Mouse (Mus musculus): ENCODE measurements around the gene Adamts3. TPM values are rescaled to one million over a fixed set of nuclear protein-coding genes. Genes with fewer than 3 reads are reported as not detected.

Gene Adamts3
- total and polyA plus RNA-seq, 3 experiments, result 11.4 to 15.7 TPM; not detected in 1

- Histone ChIP-seq H3K36me3 (ENCODE audit: control insufficient read depth in 1 of 2, insufficient read depth in 2 of 2, low read length in 2 of 2) (no peaks in the 10 kb centered on the region; a peak in 1 of 4 replicates), H3K27ac (ENCODE audit: control insufficient read depth, low read depth, low read length) (no peak overlapping the region), H3K4me3 (ENCODE audit: control insufficient read depth in 1 of 2, insufficient read depth in 1 of 2, low read depth in 2 of 2, low read length in 2 of 2) (no peak overlapping the region), H3K9ac (ENCODE audit: control insufficient read depth, low read depth, low read length, poor library complexity, severe bottlenecking) (no peak overlapping the region), H3K4me1 (ENCODE audit: control insufficient read depth in 1 of 2, insufficient read depth in 2 of 2, low read length in 2 of 2) (no peaks in the 10 kb centered on the region), H3K9me3 (replicated peaks; ENCODE audit: insufficient read depth, low read length) (no peaks in the 10 kb centered on the region), H3K79me2 (ENCODE audit: control insufficient read depth, insufficient read depth, low read length, poor library complexity) (no peaks in the 10 kb centered on the region), H3K27me3 (ENCODE audit: control insufficient read depth in 1 of 2, insufficient read depth in 2 of 2, low read length in 2 of 2) (no peaks in the 10 kb centered on the region)
- no peak for DNase-seq (ENCODE audit: low read depth, low spot score)
- TF ChIP-seq POLR2AphosphoS2 (IDR thresholded peaks at IDR 0.05; ENCODE audit: low read length) (no peak), JUND (IDR thresholded peaks at IDR 0.05; ENCODE audit: low read depth, low read length) (no peak), SMC3 (IDR thresholded peaks at IDR 0.05; ENCODE audit: low read depth, low read length) (no peak), MEF2A (IDR thresholded peaks at IDR 0.05; ENCODE audit: extremely low read depth, insufficient replicate concordance, low read depth, low read length, poor library complexity, severe bottlenecking) (no peak), NRF1 (IDR thresholded peaks at IDR 0.05; ENCODE audit: insufficient read depth, low read depth, low read length, poor library complexity, severe bottlenecking) (no peak), SIN3A (IDR thresholded peaks at IDR 0.05; ENCODE audit: low read length) (no peak), UBTF (IDR thresholded peaks at IDR 0.05; ENCODE audit: borderline replicate concordance, insufficient read depth, low read depth, low read length) (no peak), CTCF (IDR thresholded peaks at IDR 0.05 in 2 of 3, conservative IDR thresholded peaks at IDR 0.05 in 1 of 3; ENCODE audit: control insufficient read depth in 1 of 3, insufficient read depth in 1 of 3, low read depth in 2 of 3, low read length in 3 of 3, poor library complexity in 1 of 3, severe bottlenecking in 1 of 3) (no peak), ETS1 (IDR thresholded peaks at IDR 0.05; ENCODE audit: low read depth, low read length) (no peak), E2F4 (IDR thresholded peaks at IDR 0.05; ENCODE audit: borderline replicate concordance, low read depth, low read length) (no peak), GATA1 (IDR thresholded peaks at IDR 0.05; ENCODE audit: low read depth, low read length) (no peak)
Observed at GRCm38 (mm10) chr5:89701241-89702007, 181.7 kb downstream of the Adamts3 start.

- no peaks in the 10 kb centered on the region for H3K27me3 ChIP-seq (ENCODE audit: control insufficient read depth in 1 of 2, insufficient read depth in 2 of 2, low read length in 2 of 2)
- H3K4me3 ChIP-seq (ENCODE audit: control insufficient read depth in 1 of 2, insufficient read depth in 1 of 2, low read depth in 2 of 2, low read length in 2 of 2), result no peak overlapping the region
- H3K36me3 ChIP-seq (ENCODE audit: control insufficient read depth in 1 of 2, insufficient read depth in 2 of 2, low read length in 2 of 2), result no peaks in the 10 kb centered on the region
- no peaks in the 10 kb centered on the region for H3K4me1 ChIP-seq (ENCODE audit: control insufficient read depth in 1 of 2, insufficient read depth in 2 of 2, low read length in 2 of 2)
- TF ChIP-seq TCF12 (IDR thresholded peaks at IDR 0.05; ENCODE audit: low read depth, low read length) (no peak), RAD21 (IDR thresholded peaks at IDR 0.05; ENCODE audit: low read depth, low read length) (no peak), E2F4 (IDR thresholded peaks at IDR 0.05; ENCODE audit: borderline replicate concordance, low read depth, low read length) (no peak), POLR2AphosphoS2 (IDR thresholded peaks at IDR 0.05; ENCODE audit: low read length) (no peak), MAZ (IDR thresholded peaks at IDR 0.05; ENCODE audit: low read depth, low read length) (no peak), GATA1 (IDR thresholded peaks at IDR 0.05; ENCODE audit: low read depth, low read length) (no peak), ZMIZ1 (IDR thresholded peaks at IDR 0.05; ENCODE audit: low read depth, low read length) (no peak), TAL1 (IDR thresholded peaks at IDR 0.05; ENCODE audit: low read length) (no peak), POLR2AphosphoS5 (IDR thresholded peaks at IDR 0.05; ENCODE audit: borderline replicate concordance, low read depth, low read length) (no peak), USF2 (IDR thresholded peaks at IDR 0.05; ENCODE audit: borderline replicate concordance in 1 of 2, insufficient read depth in 1 of 2, low read depth in 1 of 2, low read length in 2 of 2) (no peak), JUND (IDR thresholded peaks at IDR 0.05; ENCODE audit: low read depth, low read length) (no peak), MAX (IDR thresholded peaks at IDR 0.05; ENCODE audit: low read length) (no peak), MYB (IDR thresholded peaks at IDR 0.05; ENCODE audit: low read depth, low read length) (no peak), GABPA (IDR thresholded peaks at IDR 0.05; ENCODE audit: low read depth, low read length) (no peak), UBTF (IDR thresholded peaks at IDR 0.05; ENCODE audit: borderline replicate concordance, insufficient read depth, low read depth, low read length) (no peak), RCOR1 (IDR thresholded peaks at IDR 0.05; ENCODE audit: low read depth, low read length) (no peak), ZKSCAN1 (IDR thresholded peaks at IDR 0.05; ENCODE audit: low read depth, low read length) (no peak), CHD1 (IDR thresholded peaks at IDR 0.05; ENCODE audit: low read depth, low read length) (no peak), ZNF384 (IDR thresholded peaks at IDR 0.05; ENCODE audit: low read depth, low read length) (no peak)
- H3K9me3 ChIP-seq (replicated peaks; ENCODE audit: insufficient read depth, low read length), result no peaks in the 10 kb centered on the region
- no peak for DNase-seq (ENCODE audit: low read depth, low spot score)
- no peaks in the 10 kb centered on the region for H3K79me2 ChIP-seq (ENCODE audit: control insufficient read depth, insufficient read depth, low read length, poor library complexity)
- no peak overlapping the region for H3K27ac ChIP-seq (ENCODE audit: control insufficient read depth, low read depth, low read length)
- no peak overlapping the region for H3K9ac ChIP-seq (ENCODE audit: control insufficient read depth, low read depth, low read length, poor library complexity, severe bottlenecking)
Observed at GRCm38 (mm10) chr5:89687826-89688225, 195.3 kb downstream of the Adamts3 start.

Data from MEL (cell line).